Mouse (Mus musculus) heart, embryonic 14.5 days (tissue): Measurements from ENCODE around the gene Slc16a8. TPM values are rescaled to one million over a fixed set of nuclear protein-coding genes. Genes with fewer than 3 reads are reported as not detected.

Experiments used
- ATAC-seq: fragments of 200-750 bp; cut with Nextera tagmentation; 2 replicates; pipeline ENCODE4 v1.8.0; 2017; ENCODE audit warnings: low read depth, moderate TSS enrichment; ENCODE audit not compliant: insufficient number of reproducible peaks, insufficient read depth, low FRiP score
- H3K27ac ChIP-seq, 2 experiments: fragments of 200-500 bp in 1 of 2; fragments of 300-500 bp in 1 of 2; sonication (generic) in 1 of 2; replicated peaks in 1 of 2; 2 replicates each; pipeline ENCODE4 v1.5.1; 2012 to 2014; ENCODE audit warnings: low read depth in 2 of 2, low read length in 2 of 2, control low read depth in 1 of 2, mild to moderate bottlenecking in 1 of 2, mixed read lengths in 1 of 2; ENCODE audit not compliant: control insufficient read depth in 1 of 2, insufficient read depth in 1 of 2
- H3K27me3 ChIP-seq: fragments of 300-500 bp; sonication (generic); 2 replicates; pipeline ENCODE4 v1.6.1; 2014; ENCODE audit warnings: mild to moderate bottlenecking, low read length, control low read depth; ENCODE audit not compliant: control insufficient read depth, insufficient read depth
- H3K36me3 ChIP-seq: fragments of 300-500 bp; sonication (generic); 2 replicates; pipeline ENCODE4 v1.6.1; 2014; ENCODE audit warnings: mild to moderate bottlenecking, control low read depth, low read length, mixed read lengths; ENCODE audit not compliant: control insufficient read depth, insufficient read depth
- H3K4me1 ChIP-seq, 2 experiments: fragments of 200-500 bp in 1 of 2; fragments of 300-500 bp in 1 of 2; sonication (generic) in 1 of 2; 2 replicates each; pipeline ENCODE4 v1.6.1; 2012 to 2014; ENCODE audit warnings: low read length in 2 of 2, control low read depth in 1 of 2, mixed read lengths in 1 of 2; ENCODE audit not compliant: control insufficient read depth in 2 of 2, insufficient read depth in 2 of 2
- H3K4me2 ChIP-seq: fragments of 300-500 bp; sonication (generic); 2 replicates; pipeline ENCODE4 v1.6.1; 2014; ENCODE audit warnings: mild to moderate bottlenecking, low read length
- H3K4me3 ChIP-seq, 2 experiments: fragments of 200-500 bp in 1 of 2; fragments of 300-500 bp in 1 of 2; sonication (generic) in 1 of 2; 2 replicates each; pipeline ENCODE4 v1.5.1; 2012 to 2014; ENCODE audit warnings: low read length in 2 of 2, mild to moderate bottlenecking in 2 of 2, control low read depth in 1 of 2, low read depth in 1 of 2, moderate library complexity in 1 of 2; ENCODE audit not compliant: control insufficient read depth in 1 of 2, insufficient read depth in 1 of 2
- H3K9ac ChIP-seq: fragments of 300-500 bp; sonication (generic); 2 replicates; pipeline ENCODE4 v1.6.1; 2014; ENCODE audit warnings: mild to moderate bottlenecking, low read length
- H3K9me3 ChIP-seq: fragments of 300-500 bp; sonication (generic); 2 replicates; pipeline ENCODE4 v1.6.1; 2016; ENCODE audit warnings: low read length, control low read depth; ENCODE audit not compliant: control insufficient read depth
- WGBS: fragments of 180-500 bp; shearing (Covaris S2); extraction: QIAGEN DNeasy Blood & Tissue Kit; methylation state at CpG from one replicate; pipeline ENCODE4 v1.1.7; 2014; 5-methylcytosine and 5-hydroxymethylcytosine counted together
- polyA plus RNA-seq: library from polyadenylated mRNA; unstranded; fragments of >200 nt; fragmentation: Nextera tagmentation; extraction: Ambion mirVana; gene quantifications from 2 replicates; pipeline ENCODE4 v1.2.1, GENCODE M21; 2014

Gene Slc16a8
- polyA plus RNA-seq = 0.28 and 0.75 TPM in 2 replicates

DNA sequence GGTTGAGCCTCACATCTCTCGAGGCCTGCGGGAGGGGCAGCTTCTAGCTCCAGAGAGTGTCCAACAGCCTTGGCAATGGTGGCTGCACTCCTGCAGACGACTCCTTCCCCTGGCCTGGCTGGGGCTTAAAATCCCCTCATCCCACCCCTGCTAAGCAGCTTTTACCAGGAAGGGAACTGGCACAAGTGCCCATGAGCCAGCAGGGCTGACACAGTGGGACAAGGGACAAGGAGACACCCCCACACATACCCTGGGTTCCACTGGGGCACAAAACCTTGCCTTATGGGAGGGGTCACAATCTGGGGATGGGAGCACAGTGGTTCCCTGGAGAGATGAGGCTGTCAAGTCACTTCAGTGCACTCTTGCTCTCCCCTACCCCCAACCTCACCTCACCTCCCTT lies at the start of gene Slc16a8:
Gene Slc16a8, minus strand, starts transcription at position 101 of the 400 bp plus-strand sequence.
- no peak for ATAC-seq
- Histone ChIP-seq H3K4me1 (peaks cover 9 to 17% of the 10 kb centered on the region in 2 experiments), H3K4me2 (no peak within 1 kb of the TSS), H3K27ac (no peak within 1 kb of the TSS), H3K4me3 (no peak within 1 kb of the TSS), H3K27me3 (peaks cover 20% of the 10 kb centered on the region), H3K9ac (no peak within 1 kb of the TSS), H3K36me3 (no peaks in the 10 kb centered on the region), H3K9me3 (no peaks in the 10 kb centered on the region)
- 33% methylated on average over 3 of the region's 3 CpGs for WGBS

DNA sequence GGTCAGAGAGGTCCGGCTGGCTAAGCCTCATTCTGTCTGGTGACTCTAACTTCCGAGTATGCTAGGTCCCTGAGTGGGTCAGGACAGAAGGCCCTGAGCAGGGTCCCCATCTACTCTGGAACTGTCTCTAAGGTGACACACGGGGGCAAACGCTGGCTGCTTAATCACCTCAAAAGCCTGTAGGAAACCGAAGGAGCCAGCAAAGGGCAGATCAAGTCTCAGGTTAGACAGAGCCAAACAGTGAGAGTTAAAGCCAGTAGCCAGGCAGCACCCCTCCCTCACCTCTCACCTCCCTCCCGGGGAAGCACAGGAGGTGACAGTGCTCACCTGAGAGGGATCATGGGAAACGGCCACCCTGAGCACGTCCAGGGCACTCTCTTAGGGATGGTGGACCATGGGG lies 49.2 kb upstream of the Slc16a8 start:
- ATAC-seq = no peak
- 77% methylated on average over 8 of the region's 8 CpGs for WGBS
- H3K36me3 ChIP-seq = 0 out of 2 replicates have a peak, but pooled peaks cover 23% of the 10 kb centered on the region

DNA sequence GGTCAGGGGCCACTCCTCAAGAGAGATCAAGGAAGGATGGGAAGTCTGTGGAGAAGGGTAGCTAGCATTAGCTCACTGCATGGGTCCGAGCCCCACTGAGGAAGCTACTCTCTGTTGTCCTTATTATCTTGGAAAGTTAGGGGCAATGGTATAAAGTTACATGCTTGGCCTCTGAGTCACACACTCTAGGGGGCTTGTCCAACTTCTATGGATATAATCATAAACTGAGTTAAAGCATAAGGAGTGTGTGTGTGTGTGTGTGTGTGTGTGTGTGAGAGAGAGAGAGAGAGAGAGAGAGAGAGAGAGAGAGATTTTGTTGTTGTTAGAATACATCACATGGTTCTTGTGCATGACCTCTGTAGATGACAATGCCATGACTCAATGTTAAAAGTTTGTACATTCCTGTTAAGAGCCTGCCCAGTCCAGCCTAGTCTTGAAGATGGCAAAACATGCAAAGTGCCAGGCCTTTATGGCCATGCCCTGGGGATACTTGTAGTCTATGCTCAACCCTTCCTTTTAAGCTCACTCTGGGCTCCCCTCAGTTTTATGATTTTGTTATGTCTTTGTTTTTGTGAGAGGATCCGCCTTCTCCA lies 45.1 kb upstream of the Slc16a8 start:
- WGBS = 75% methylated on average over 2 of the region's 2 CpGs
- Histone ChIP-seq H3K4me2 (no peak overlapping the region), H3K9ac (no peak overlapping the region), H3K4me1 (peaks cover 0 to 5% of the 10 kb centered on the region in 2 experiments; a peak in 1 of 4 replicates), H3K4me3 (no peak overlapping the region), H3K27ac (no peak overlapping the region), H3K9me3 (no peaks in the 10 kb centered on the region), H3K36me3 (0 out of 2 replicates have a peak, but pooled peaks cover 6% of the 10 kb centered on the region), H3K27me3 (no peaks in the 10 kb centered on the region)
- no peak for ATAC-seq

More for the DNA sequence above, 49.2 kb upstream of the Slc16a8 start:
- H3K4me1 ChIP-seq = peaks cover 0 to 5% of the 10 kb centered on the region in 2 experiments; a peak in 1 of 4 replicates
- no peak overlapping the region for H3K27ac ChIP-seq
- H3K4me2 ChIP-seq = no peak overlapping the region
- H3K27me3 ChIP-seq = no peaks in the 10 kb centered on the region
- no peak overlapping the region for H3K4me3 ChIP-seq
- H3K9me3 ChIP-seq = no peaks in the 10 kb centered on the region
- no peak overlapping the region for H3K9ac ChIP-seq

DNA sequence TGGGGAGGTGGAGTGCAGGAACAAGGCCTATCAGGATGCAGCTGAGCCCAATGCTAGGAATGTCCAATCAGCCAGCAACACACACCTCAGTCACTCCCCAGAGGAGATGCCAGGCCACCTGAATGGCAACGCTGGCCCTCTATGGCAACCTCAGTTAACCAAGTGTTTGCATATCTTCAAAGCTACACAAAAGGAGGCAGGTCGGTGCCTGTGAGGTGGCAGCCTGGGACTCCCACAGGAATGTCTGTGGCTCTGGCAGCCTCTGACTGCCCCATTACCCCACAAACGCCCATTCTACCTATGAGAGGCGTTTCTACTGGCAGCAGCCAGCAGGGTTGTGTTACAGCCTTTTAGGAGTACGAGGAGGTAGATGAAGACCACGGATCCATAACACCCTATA lies 44.0 kb upstream of the Slc16a8 start:
- Histone ChIP-seq H3K27me3 (no peaks in the 10 kb centered on the region), H3K9me3 (no peaks in the 10 kb centered on the region), H3K4me3 (no peak overlapping the region), H3K4me1 (peaks cover 0 to 5% of the 10 kb centered on the region in 2 experiments; a peak in 1 of 4 replicates), H3K4me2 (no peak overlapping the region), H3K27ac (no peak overlapping the region), H3K9ac (no peak overlapping the region), H3K36me3 (no peaks in the 10 kb centered on the region)
- ATAC-seq = no peak
- WGBS = 94% methylated on average over 6 of the region's 6 CpGs

DNA sequence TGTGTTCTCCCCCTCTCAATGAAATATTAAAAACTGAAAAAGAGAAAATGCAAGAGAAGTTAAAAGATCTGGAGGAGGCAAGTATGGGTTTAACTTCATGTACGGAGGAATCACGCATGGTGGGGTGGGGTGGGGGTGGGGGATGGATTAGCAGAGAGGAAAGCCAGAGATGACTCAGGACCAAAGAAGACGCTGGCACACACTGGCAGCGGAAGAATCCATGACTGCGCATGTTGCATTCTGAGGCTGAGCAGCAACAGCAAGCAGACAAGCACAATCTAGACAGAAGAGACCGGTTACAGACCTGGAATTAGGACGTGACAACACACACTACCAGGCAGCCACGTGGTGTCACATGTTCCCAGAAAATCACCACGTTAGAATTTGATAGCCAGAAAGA lies 38.2 kb upstream of the Slc16a8 start:
- 82% methylated on average over 9 of the region's 9 CpGs for WGBS

DNA sequence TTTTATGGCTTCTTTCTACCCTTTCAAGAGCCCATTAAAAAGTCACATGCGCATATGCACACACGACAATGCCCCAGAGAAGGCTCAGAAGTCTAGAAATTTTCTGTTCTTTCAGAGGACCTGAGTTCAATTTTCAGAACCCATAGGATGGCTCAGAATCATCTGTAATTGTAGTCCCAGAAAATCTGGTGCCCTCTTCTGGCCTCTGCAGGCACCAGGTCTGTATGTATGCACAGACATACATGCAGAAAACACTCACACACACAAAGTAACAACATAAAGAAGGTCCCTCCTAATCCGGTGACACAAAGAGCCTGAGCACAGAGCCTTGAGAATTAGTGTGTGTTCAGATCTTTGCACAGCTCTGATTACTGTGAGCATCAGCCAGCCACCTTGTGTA lies 35.8 kb upstream of the Slc16a8 start:
- H3K27me3 ChIP-seq = no peaks in the 10 kb centered on the region
- H3K4me2 ChIP-seq = no peak overlapping the region
- H3K4me1 ChIP-seq = no peaks in the 10 kb centered on the region
- WGBS = 72% methylated on average over 3 of the region's 3 CpGs
- H3K9me3 ChIP-seq = no peaks in the 10 kb centered on the region
- no peak overlapping the region for H3K27ac ChIP-seq
- no peak overlapping the region for H3K4me3 ChIP-seq
- no peak overlapping the region for H3K9ac ChIP-seq
- H3K36me3 ChIP-seq = no peaks in the 10 kb centered on the region; the same call in 1 of the 2 replicates
- no peak for ATAC-seq

More for the DNA sequence above, 38.2 kb upstream of the Slc16a8 start:
- Histone ChIP-seq H3K4me2 (no peak overlapping the region), H3K36me3 (no peaks in the 10 kb centered on the region), H3K27me3 (no peaks in the 10 kb centered on the region), H3K4me1 (no peaks in the 10 kb centered on the region), H3K9me3 (no peaks in the 10 kb centered on the region), H3K4me3 (no peak overlapping the region), H3K9ac (no peak overlapping the region), H3K27ac (no peak overlapping the region)
- no peak for ATAC-seq

DNA sequence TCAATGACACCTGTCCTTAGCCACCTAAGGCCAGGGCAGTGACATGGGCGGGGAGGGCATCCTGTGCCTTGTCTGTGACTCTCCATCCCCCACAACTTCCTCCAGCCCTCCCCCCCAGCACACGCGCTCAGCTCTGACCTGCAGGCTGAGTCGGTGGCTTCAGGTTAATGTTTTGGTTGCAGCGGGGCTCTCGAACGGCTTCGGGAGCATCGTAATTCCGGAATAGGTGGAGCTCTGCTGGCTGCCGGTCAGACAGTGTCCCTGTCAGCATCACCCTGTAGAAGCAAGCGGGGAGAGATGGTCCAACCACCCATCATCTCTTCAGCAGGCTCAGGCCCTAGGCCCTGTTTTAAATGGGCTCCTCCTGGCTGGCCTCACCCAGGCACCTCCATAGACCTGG lies 34.9 kb upstream of the Slc16a8 start:
- ATAC-seq = no peak
- H3K4me2 ChIP-seq = no peak overlapping the region
- H3K9ac ChIP-seq = no peak overlapping the region
- H3K27ac ChIP-seq = no peak overlapping the region
- 85% methylated on average over 12 of the region's 12 CpGs for WGBS
- no peak overlapping the region for H3K4me3 ChIP-seq
- no peaks in the 10 kb centered on the region; a peak in 1 of 4 replicates for H3K4me1 ChIP-seq
- no peaks in the 10 kb centered on the region; the same call in 1 of the 2 replicates for H3K36me3 ChIP-seq
- H3K9me3 ChIP-seq = no peaks in the 10 kb centered on the region
- H3K27me3 ChIP-seq = no peaks in the 10 kb centered on the region

DNA sequence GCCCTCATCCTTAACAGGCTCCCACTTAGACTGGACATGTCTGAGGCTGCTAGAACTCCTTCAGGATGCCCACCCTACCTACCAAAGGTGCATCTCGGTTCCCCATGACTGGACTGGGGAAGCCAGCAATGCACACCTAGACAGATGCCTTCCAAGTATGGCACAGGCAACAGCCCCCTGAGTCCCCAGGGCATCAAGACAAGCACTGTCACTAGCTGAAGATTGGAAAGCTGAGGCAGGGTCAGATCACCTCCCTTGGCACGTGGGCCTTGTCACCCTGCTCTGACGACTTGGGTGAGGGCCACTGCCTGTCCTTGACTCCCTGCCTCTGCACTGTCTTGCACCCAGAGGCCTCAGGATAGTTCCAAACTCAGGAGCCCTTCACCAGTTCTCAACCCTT lies 33.8 kb upstream of the Slc16a8 start:
- Histone ChIP-seq H3K4me1 (no peaks in the 10 kb centered on the region; a peak in 1 of 4 replicates), H3K27me3 (no peaks in the 10 kb centered on the region), H3K9me3 (no peaks in the 10 kb centered on the region), H3K36me3 (no peaks in the 10 kb centered on the region; the same call in 1 of the 2 replicates), H3K9ac (no peak overlapping the region), H3K4me2 (no peak overlapping the region), H3K4me3 (no peak overlapping the region), H3K27ac (no peak overlapping the region)
- ATAC-seq = no peak
- 83% methylated on average over 3 of the region's 3 CpGs for WGBS
